Mouse (Mus musculus) forebrain, embryonic 16.5 days (tissue): ENCODE data around the gene Pink1. TPM values are rescaled to one million over a fixed set of nuclear protein-coding genes. Genes with fewer than 3 reads are reported as not detected.

Source experiments
- ATAC-seq: fragments of 200-750 bp; cut with Nextera tagmentation; 2 replicates; pipeline ENCODE4 v1.8.0; 2017; ENCODE audit warnings: mild to moderate bottlenecking, moderate library complexity
- H3K27ac ChIP-seq: fragments of 300-500 bp; sonication (generic); 2 replicates; pipeline ENCODE4 v1.5.1; 2014; ENCODE audit warnings: low read length, control low read depth
- H3K27me3 ChIP-seq: fragments of 300-500 bp; sonication (generic); replicated peaks from 2 replicates; pipeline ENCODE4 v1.6.1; 2014; ENCODE audit warnings: low read length; ENCODE audit not compliant: control insufficient read depth, insufficient read depth
- H3K36me3 ChIP-seq: fragments of 300-500 bp; sonication (generic); 2 replicates; pipeline ENCODE4 v1.6.1; 2014; ENCODE audit not compliant: control insufficient read depth, insufficient read depth
- H3K4me1 ChIP-seq: fragments of 300-500 bp; sonication (generic); replicated peaks from 2 replicates; pipeline ENCODE4 v1.6.1; 2014; ENCODE audit warnings: low read length; ENCODE audit not compliant: control insufficient read depth, insufficient read depth
- H3K4me2 ChIP-seq: fragments of 300-500 bp; sonication (generic); 2 replicates; pipeline ENCODE4 v1.6.1; 2014; ENCODE audit warnings: mild to moderate bottlenecking, low read length, control low read depth
- H3K4me3 ChIP-seq: fragments of 300-500 bp; sonication (generic); replicated peaks from 2 replicates; pipeline ENCODE4 v1.5.1; 2014; ENCODE audit warnings: mild to moderate bottlenecking, low read length, control low read depth
- H3K9ac ChIP-seq: fragments of 300-500 bp; sonication (generic); replicated peaks from 2 replicates; pipeline ENCODE4 v1.6.1; 2014; ENCODE audit warnings: low read depth, low read length, control low read depth
- H3K9me3 ChIP-seq: fragments of 300-500 bp; sonication (generic); 2 replicates; pipeline ENCODE4 v1.6.1; 2016; ENCODE audit warnings: low read length; ENCODE audit not compliant: control insufficient read depth
- WGBS: fragments of 180-500 bp; shearing (Covaris S2); extraction: QIAGEN DNeasy Blood & Tissue Kit; methylation state at CpG from one replicate; pipeline ENCODE4 v1.1.7; 2014; 5-methylcytosine and 5-hydroxymethylcytosine counted together
- polyA plus RNA-seq: library from polyadenylated mRNA; unstranded; fragments of >200 nt; fragmentation: Nextera tagmentation; extraction: Ambion mirVana; gene quantifications from 2 replicates; pipeline ENCODE4 v1.2.1, GENCODE M21; 2015

Pink1 gene
- polyA plus RNA-seq = 91.0 and 92.8 TPM in 2 replicates

- WGBS = 4% methylated on average over 41 of the region's 41 CpGs
- Histone ChIP-seq H3K4me3 (peak within 1 kb of the TSS; percentile 88), H3K9me3 (no peaks in the 10 kb centered on the region), H3K4me2 (peak within 1 kb of the TSS; percentile 45), H3K4me1 (peaks cover 17% of the 10 kb centered on the region; the same call in 1 of the 2 replicates), H3K27ac (peak within 1 kb of the TSS; percentile 94), H3K27me3 (no peaks in the 10 kb centered on the region), H3K9ac (peak within 1 kb of the TSS; percentile 89), H3K36me3 (no peaks in the 10 kb centered on the region)
- ATAC-seq = peak; percentile 66
Measured at GRCm38 (mm10) chr4:138326077-138326695, at the start of gene Pink1. Pink1 (minus strand) TSS chr4:138326307.

GRCm38 (mm10) chr4:138375117-138375516 lies 49.0 kb upstream of the Pink1 start:
- WGBS = 83% methylated on average over 3 of the region's 3 CpGs
- Histone ChIP-seq H3K9me3 (no peaks in the 10 kb centered on the region), H3K9ac (no peak overlapping the region), H3K27ac (no peak overlapping the region), H3K4me3 (no peak overlapping the region), H3K36me3 (no peaks in the 10 kb centered on the region), H3K4me2 (no peak overlapping the region), H3K4me1 (peaks cover 9% of the 10 kb centered on the region), H3K27me3 (no peaks in the 10 kb centered on the region)
- ATAC-seq = no peak

DNA sequence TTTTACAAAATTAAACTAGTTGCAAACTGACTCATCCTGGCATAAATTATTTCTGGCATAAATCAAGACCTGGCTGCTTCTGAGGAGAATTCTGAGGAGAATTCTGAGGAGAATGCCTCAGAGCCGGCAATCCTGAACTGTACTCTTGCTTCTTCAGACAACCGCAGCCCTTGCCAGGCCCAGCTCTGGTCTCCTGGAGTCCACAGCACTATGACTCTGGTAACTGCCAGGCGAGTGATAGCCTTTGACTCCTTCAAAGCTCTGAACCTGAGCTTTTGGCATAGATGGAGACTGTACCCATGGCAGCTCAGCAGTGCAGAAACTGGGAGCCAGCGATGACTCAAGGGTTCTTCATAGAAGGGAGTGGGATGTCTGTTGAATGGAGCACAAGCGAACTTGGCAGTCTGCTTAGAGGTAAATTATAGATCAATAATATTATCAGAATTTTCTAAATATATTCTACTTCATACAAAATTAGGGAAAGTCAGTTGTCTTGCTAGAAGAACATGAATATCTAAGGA lies 44.9 kb upstream of the Pink1 start:
- Histone ChIP-seq H3K9ac (no peak overlapping the region), H3K4me2 (no peak overlapping the region), H3K4me1 (peaks cover 8% of the 10 kb centered on the region), H3K27ac (no peak overlapping the region), H3K36me3 (no peaks in the 10 kb centered on the region), H3K4me3 (no peak overlapping the region), H3K27me3 (peaks cover 14% of the 10 kb centered on the region; the same call in 1 of the 2 replicates), H3K9me3 (no peaks in the 10 kb centered on the region)
- WGBS = 76% methylated on average over 5 of the region's 5 CpGs
- ATAC-seq = no peak

GRCm38 (mm10) chr4:138368498-138369260 lies 42.6 kb upstream of the Pink1 start:
- ATAC-seq = no peak
- H3K9ac ChIP-seq = no peak overlapping the region
- no peak overlapping the region for H3K4me2 ChIP-seq
- H3K36me3 ChIP-seq = no peaks in the 10 kb centered on the region
- H3K4me3 ChIP-seq = no peak overlapping the region
- H3K27me3 ChIP-seq = peaks cover 14% of the 10 kb centered on the region; the same call in 1 of the 2 replicates
- no peaks in the 10 kb centered on the region for H3K9me3 ChIP-seq
- H3K4me1 ChIP-seq = peaks cover 8% of the 10 kb centered on the region
- no peak overlapping the region for H3K27ac ChIP-seq
- WGBS = 86% methylated on average over 12 of the region's 12 CpGs

- H3K27ac ChIP-seq = no peak within 1 kb of the TSS
- ATAC-seq = peak; percentile 52; the same call in 1 of the 2 replicates
- peak within 1 kb of the TSS; percentile 48 for H3K4me2 ChIP-seq
- peaks cover 14% of the 10 kb centered on the region; the same call in 1 of the 2 replicates for H3K27me3 ChIP-seq
- peak within 1 kb of the TSS; percentile 18 for H3K9ac ChIP-seq
- peak within 1 kb of the TSS; percentile 19 for H3K4me3 ChIP-seq
- 9% methylated on average over 33 of the region's 34 CpGs for WGBS
- H3K4me1 ChIP-seq = peaks cover 8% of the 10 kb centered on the region
- H3K36me3 ChIP-seq = no peaks in the 10 kb centered on the region
- H3K9me3 ChIP-seq = no peaks in the 10 kb centered on the region
Measured at GRCm38 (mm10) chr4:138367641-138368497, 41.8 kb upstream of the Pink1 start, which contains the start of gene Cda. Cda (minus strand) TSS chr4:138367992.

GRCm38 (mm10) chr4:138366561-138366960 lies 40.5 kb upstream of the Pink1 start:
- Histone ChIP-seq H3K36me3 (no peaks in the 10 kb centered on the region), H3K4me3 (no peak overlapping the region)

GRCm38 (mm10) chr4:138363511-138363910 lies 37.4 kb upstream of the Pink1 start:
- H3K36me3 ChIP-seq = no peaks in the 10 kb centered on the region
- no peak overlapping the region for H3K9ac ChIP-seq
- H3K9me3 ChIP-seq = no peaks in the 10 kb centered on the region
- no peak overlapping the region for H3K4me3 ChIP-seq
- no peak for ATAC-seq
- peaks cover 14% of the 10 kb centered on the region; the same call in 1 of the 2 replicates for H3K27me3 ChIP-seq
- no peak overlapping the region for H3K27ac ChIP-seq
- peaks cover 8% of the 10 kb centered on the region for H3K4me1 ChIP-seq
- H3K4me2 ChIP-seq = no peak overlapping the region
- WGBS = 70% methylated on average over 5 of the region's 5 CpGs

More at GRCm38 (mm10) chr4:138366561-138366960, 40.5 kb upstream of the Pink1 start:
- Histone ChIP-seq H3K9ac (no peak overlapping the region), H3K27me3 (peaks cover 14% of the 10 kb centered on the region; the same call in 1 of the 2 replicates), H3K27ac (no peak overlapping the region), H3K4me2 (no peak overlapping the region), H3K4me1 (peaks cover 8% of the 10 kb centered on the region), H3K9me3 (no peaks in the 10 kb centered on the region)
- ATAC-seq = no peak
- 87% methylated on average over 2 of the region's 2 CpGs for WGBS

DNA sequence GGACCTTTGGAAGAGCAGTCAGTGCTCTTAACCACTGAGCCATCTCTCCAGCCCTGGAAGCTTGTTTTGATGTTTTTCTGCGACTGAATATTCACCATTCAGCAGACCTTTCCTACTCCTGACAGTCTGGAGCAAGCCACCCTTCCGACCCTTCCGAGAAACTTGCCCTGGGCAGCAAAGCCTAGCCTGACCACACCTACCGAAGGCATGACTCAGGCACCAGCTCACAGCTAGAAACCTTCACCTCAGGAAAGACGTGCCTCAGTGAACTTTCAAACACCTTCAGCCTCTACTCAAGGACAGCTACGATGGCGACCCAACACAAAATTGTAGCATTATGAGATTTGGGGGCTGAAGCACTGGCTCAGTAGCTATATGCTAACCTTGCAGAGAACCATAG lies 36.8 kb upstream of the Pink1 start:
- H3K9me3 ChIP-seq = no peaks in the 10 kb centered on the region
- no peak overlapping the region for H3K4me2 ChIP-seq
- peaks cover 8% of the 10 kb centered on the region; the same call in 1 of the 2 replicates for H3K27me3 ChIP-seq
- no peak overlapping the region for H3K27ac ChIP-seq
- H3K4me1 ChIP-seq = peaks cover 4% of the 10 kb centered on the region
- WGBS = 90% methylated on average over 7 of the region's 7 CpGs
- H3K4me3 ChIP-seq = no peak overlapping the region
- ATAC-seq = no peak
- no peak overlapping the region for H3K9ac ChIP-seq
- H3K36me3 ChIP-seq = no peaks in the 10 kb centered on the region
